Mouse (Mus musculus) CH12.LX (cell line): ENCODE measurements around the gene Unc5cl. TPM values are rescaled to one million over a fixed set of nuclear protein-coding genes. Genes with fewer than 3 reads are reported as not detected.

Source experiments
- DNase-seq: peaks from one replicate; pipeline ENCODE4 v3.0.0-alpha.2; 2013; ENCODE audit errors: extremely low read depth
- H3K27ac ChIP-seq: 2 replicates; pipeline ENCODE4 v1.5.1; 2012; ENCODE audit warnings: low read depth, mild to moderate bottlenecking, control low read depth, moderate library complexity; ENCODE audit not compliant: insufficient read depth
- H3K27me3 ChIP-seq: replicated peaks from 2 replicates; pipeline ENCODE3; 2012; ENCODE audit warnings: inconsistent platforms
- H3K36me3 ChIP-seq, 2 experiments: replicated peaks in 1 of 2; 2 replicates each; pipeline versions ENCODE3 to v1.6.1; 2012; ENCODE audit warnings: inconsistent platforms in 1 of 2, low read length in 1 of 2, mild to moderate bottlenecking in 1 of 2, mixed read lengths in 1 of 2, moderate library complexity in 1 of 2; ENCODE audit not compliant: control insufficient read depth in 1 of 2, insufficient read depth in 1 of 2
- H3K4me1 ChIP-seq, 2 experiments: 2 replicates each; pipeline ENCODE4 v1.6.1; 2012; ENCODE audit warnings: inconsistent platforms in 1 of 2, moderate library complexity in 1 of 2; ENCODE audit not compliant: insufficient read depth in 2 of 2, control insufficient read depth in 1 of 2
- H3K4me2 ChIP-seq: 2 replicates; pipeline ENCODE4 v1.6.1; 2012; ENCODE audit warnings: low read depth, mild to moderate bottlenecking, control low read depth; ENCODE audit not compliant: poor library complexity, insufficient read depth, severe bottlenecking
- H3K4me3 ChIP-seq, 3 experiments: fragments of 150-350 bp in 1 of 3; sonication (generic) in 1 of 3; replicated peaks in 1 of 3; 2 replicates each; pipeline versions ENCODE3 to v1.5.1; 2011 to 2012; ENCODE audit warnings: low read depth in 2 of 3, low read length in 2 of 3, mild to moderate bottlenecking in 2 of 3, moderate library complexity in 2 of 3, control low read depth in 1 of 3, improper control_type of control experiment in 1 of 3, inconsistent platforms in 1 of 3, mixed read lengths in 1 of 3; ENCODE audit not compliant: poor library complexity in 1 of 3
- H3K79me2 ChIP-seq: replicated peaks from 2 replicates; pipeline ENCODE4 v1.6.1; 2012; ENCODE audit warnings: mild to moderate bottlenecking, moderate library complexity; ENCODE audit not compliant: control insufficient read depth, poor library complexity, insufficient read depth, severe bottlenecking; ENCODE audit errors: extremely low read depth
- H3K9ac ChIP-seq: 2 replicates; pipeline ENCODE4 v1.6.1; 2012; ENCODE audit warnings: low read depth, mild to moderate bottlenecking, control low read depth, moderate library complexity; ENCODE audit not compliant: insufficient read depth
- H3K9me3 ChIP-seq: replicated peaks from 2 replicates; pipeline ENCODE3; 2012; ENCODE audit warnings: low read length, inconsistent platforms, mixed read lengths
- CHD1 ChIP-seq: IDR thresholded peaks from 2 replicates; pipeline ENCODE4 v1.6.1; 2012; ENCODE audit warnings: low read depth, low read length, improper control_type of control experiment, inconsistent platforms
- CHD2 ChIP-seq: IDR thresholded peaks from 2 replicates; pipeline ENCODE4 v1.6.1; 2011; ENCODE audit warnings: low read length, improper control_type of control experiment
- CTCF ChIP-seq, 2 experiments: IDR thresholded peaks in 1 of 2; conservative IDR thresholded peaks in 1 of 2; 2 replicates each; pipeline ENCODE4 v1.5.1; 2011 to 2012; ENCODE audit warnings: low read depth in 2 of 2, low read length in 2 of 2, improper control_type of control experiment in 1 of 2, inconsistent platforms in 1 of 2, mild to moderate bottlenecking in 1 of 2, moderate library complexity in 1 of 2
- EP300 ChIP-seq: IDR thresholded peaks from 2 replicates; pipeline ENCODE4 v1.6.1; 2011; ENCODE audit warnings: low read length, improper control_type of control experiment
- ETS1 ChIP-seq: conservative IDR thresholded peaks from 2 replicates; pipeline ENCODE4 v1.6.1; 2012; ENCODE audit warnings: low read depth, mild to moderate bottlenecking, inconsistent platforms, low read length, improper control_type of control experiment, moderate library complexity
- JUND ChIP-seq: conservative IDR thresholded peaks from 2 replicates; pipeline ENCODE4 v1.6.1; 2011; ENCODE audit warnings: low read depth, low read length, improper control_type of control experiment
- KAT2A ChIP-seq: IDR thresholded peaks from 2 replicates; pipeline ENCODE4 v1.6.1; 2012; ENCODE audit warnings: low read length, improper control_type of control experiment, inconsistent platforms; ENCODE audit not compliant: insufficient replicate concordance
- MAFK ChIP-seq: IDR thresholded peaks from 2 replicates; pipeline ENCODE4 v1.6.1; 2011; ENCODE audit warnings: low read length, improper control_type of control experiment; ENCODE audit not compliant: insufficient replicate concordance
- MAX ChIP-seq: IDR thresholded peaks from 2 replicates; pipeline ENCODE4 v1.6.1; 2011; ENCODE audit warnings: low read length, improper control_type of control experiment
- MEF2A ChIP-seq: IDR thresholded peaks from 2 replicates; pipeline ENCODE4 v1.6.1; 2014; ENCODE audit warnings: low read depth, mild to moderate bottlenecking, inconsistent platforms, low read length, improper control_type of control experiment, borderline replicate concordance
- MXI1 ChIP-seq: IDR thresholded peaks from 2 replicates; pipeline ENCODE4 v1.6.1; 2011; ENCODE audit warnings: mild to moderate bottlenecking, low read depth, low read length, improper control_type of control experiment
- NELFE ChIP-seq: IDR thresholded peaks from 2 replicates; pipeline ENCODE4 v1.6.1; 2011; ENCODE audit warnings: low read depth, low read length, improper control_type of control experiment
- POLR2A ChIP-seq: IDR thresholded peaks from 2 replicates; pipeline ENCODE4 v1.6.1; 2011; ENCODE audit warnings: low read depth, mild to moderate bottlenecking, improper control_type of control experiment, low read length
- POLR2AphosphoS2 ChIP-seq: IDR thresholded peaks from 2 replicates; pipeline ENCODE4 v1.6.1; 2011; ENCODE audit warnings: low read depth, low read length, improper control_type of control experiment
- RAD21 ChIP-seq: IDR thresholded peaks from 2 replicates; pipeline ENCODE4 v1.6.1; 2011; ENCODE audit warnings: low read depth, mild to moderate bottlenecking, low read length, improper control_type of control experiment, moderate library complexity
- RCOR1 ChIP-seq: conservative IDR thresholded peaks from 2 replicates; pipeline ENCODE4 v1.6.1; 2012; ENCODE audit warnings: low read depth, mild to moderate bottlenecking, inconsistent platforms, low read length, improper control_type of control experiment
- SIN3A ChIP-seq: IDR thresholded peaks from 2 replicates; pipeline ENCODE4 v1.6.1; 2012; ENCODE audit warnings: low read length, improper control_type of control experiment, inconsistent platforms
- SMC3 ChIP-seq: IDR thresholded peaks from 2 replicates; pipeline ENCODE4 v1.6.1; 2011; ENCODE audit warnings: low read depth, low read length, improper control_type of control experiment
- TBP ChIP-seq: conservative IDR thresholded peaks from 2 replicates; pipeline ENCODE4 v1.6.1; 2011; ENCODE audit warnings: low read depth, low read length, improper control_type of control experiment
- USF1 ChIP-seq: IDR thresholded peaks from 2 replicates; pipeline ENCODE4 v1.6.1; 2014; ENCODE audit warnings: low read depth, mild to moderate bottlenecking, inconsistent platforms, low read length, improper control_type of control experiment
- ZC3H11A ChIP-seq: IDR thresholded peaks from 2 replicates; pipeline ENCODE4 v1.6.1; 2012; ENCODE audit warnings: low read depth, mild to moderate bottlenecking, inconsistent platforms, low read length, improper control_type of control experiment
- ZNF384 ChIP-seq: IDR thresholded peaks from 2 replicates; pipeline ENCODE4 v1.6.1; 2012; ENCODE audit warnings: low read depth, low read length, improper control_type of control experiment, inconsistent platforms
- dilution Hi-C: fragments of 300-500 bp; cut with MboI; formaldehyde crosslinking; loops from 2 replicates; pipeline ENCODE4 v1.14.3; 2020; ENCODE audit warnings: low sequenced_read_pairs; ENCODE audit not compliant: extremely low pct_unique_long_range_greater_than_20kb, extremely low pct_ligation_motif_present
- in situ Hi-C: fragments of 300-500 bp; cut with MboI; formaldehyde crosslinking; loops from 3 replicates; pipeline ENCODE4 v1.14.3; 2019; ENCODE audit warnings: low sequenced_read_pairs, low pct_ligation_motif_present, low pct_unique_long_range_greater_than_20kb, mixed read lengths
- polyA plus RNA-seq: library from polyadenylated mRNA; unstranded; fragments of >175 nt; gene quantifications from 2 replicates; pipeline ENCODE4 v1.2.1, GENCODE M21; 2012; ENCODE audit warnings: low read depth; ENCODE audit not compliant: insufficient read length
- total RNA-seq, 2 experiments: library from RNA; depleted of rRNA; stranded (reverse); fragments of 300-350 nt in 1 of 2; fragments of >200 nt in 1 of 2; gene quantifications; 2 replicates each; pipeline ENCODE4 v1.2.3; 2012 to 2014

Unc5cl gene
- total and polyA plus RNA-seq, 3 experiments = 0.09 to 0.21 TPM; not detected in 1

- Histone ChIP-seq H3K36me3 (peaks cover 0 to 10% of the 10 kb centered on the region in 2 experiments), H3K27ac (no peak overlapping the region), H3K4me1 (peaks cover 0 to 35% of the 10 kb centered on the region in 2 experiments; a peak in 3 of 4 replicates), H3K27me3 (no peaks in the 10 kb centered on the region), H3K9me3 (no peaks in the 10 kb centered on the region)
- no peak for TF ChIP-seq USF1
- TF ChIP-seq ZC3H11A = no peak
- TF ChIP-seq MAX = no peak
- TF ChIP-seq POLR2AphosphoS2 = no peak
- TF ChIP-seq MXI1 = no peak
- no peak for TF ChIP-seq SMC3
- TF ChIP-seq TBP = no peak
- TF ChIP-seq CHD1 = no peak
- no peak for TF ChIP-seq RCOR1
- no peak for TF ChIP-seq CHD2
- no peak for TF ChIP-seq RAD21
- TF ChIP-seq, all 38 proteins: peak for 0
- H3K9ac ChIP-seq = no peak overlapping the region
- H3K4me2 ChIP-seq = no peak overlapping the region
- in situ Hi-C loops (no loop called here), dilution Hi-C loops (no loop called here)
- no peak for DNase-seq
- H3K4me3 ChIP-seq = no peak overlapping the region
- H3K79me2 ChIP-seq = no peaks in the 10 kb centered on the region
Measured at GRCm38 (mm10) chr17:48425823-48426612, 28.7 kb upstream of the Unc5cl start.

GRCm38 (mm10) chr17:48426991-48427750 is 27.5 kb upstream of the Unc5cl start:
- Histone ChIP-seq H3K9ac (no peak overlapping the region), H3K4me1 (peaks cover 0 to 35% of the 10 kb centered on the region in 2 experiments; a peak in 3 of 4 replicates), H3K9me3 (no peaks in the 10 kb centered on the region), H3K36me3 (peaks cover 0 to 3% of the 10 kb centered on the region in 2 experiments), H3K4me2 (no peak overlapping the region), H3K4me3 (no peak overlapping the region), H3K27ac (no peak overlapping the region), H3K27me3 (no peaks in the 10 kb centered on the region), H3K79me2 (no peaks in the 10 kb centered on the region)
- no peak for DNase-seq
- TF ChIP-seq KAT2A (no peak), MEF2A (no peak), NELFE (no peak), SIN3A (no peak), ZC3H11A (no peak), EP300 (no peak), ZNF384 (no peak), JUND (no peak), ETS1 (no peak), CTCF (conservative IDR thresholded peaks at IDR 0.05 in 1 of 2, IDR thresholded peaks at IDR 0.05 in 1 of 2; ENCODE audit: low read depth in 2 of 2, low read length in 2 of 2) (no peak), TBP (no peak), MAFK (no peak), POLR2A (no peak), RCOR1 (no peak)
- in situ Hi-C loops (no loop called here), dilution Hi-C loops (no loop called here)
